Mouse (Mus musculus) adrenal gland, postnatal 4 days (tissue): Measurements from ENCODE around the gene Pdlim3. TPM values are rescaled to one million over a fixed set of nuclear protein-coding genes. Genes with fewer than 3 reads are reported as not detected.
"Not testable (repeated sequence)": the region's sequence is repeated elsewhere in the genome, so short reads cannot be mapped to it uniquely, and the experiment has no call there.

ENCODE experiments used
- DNase-seq, 2 experiments: peaks; one replicate each; pipeline ENCODE4 v3.0.0; 2021 to 2022; ENCODE audit warnings: low spot score in 2 of 2, mixed read lengths in 2 of 2
- long read RNA-seq, 2 experiments: library from polyadenylated mRNA; stranded (forward); transcript quantifications; one replicate each; pipeline ENCODE4 v2.0.0; 2021
- total RNA-seq, 2 experiments: library from RNA; stranded (reverse); gene quantifications; 2 replicates each; pipeline ENCODE4 v1.2.3; 2021

The Pdlim3 gene
- total RNA-seq = 10 to 100 TPM; 11.0 to 23.2 TPM
- long read RNA-seq, experiment 1, transcript Pdlim3-203 (8 exons, 1,479 nt) = major isoform, 9 of 15 reads
- long read RNA-seq, experiment 1, transcript Pdlim3-201 (7 exons, 1,604 nt) = minor isoform, 5 of 15 reads
- long read RNA-seq, experiment 1, partial matches to known transcripts = 0 of 15 reads
- long read RNA-seq, experiment 1, other reads (novel, unspliced or antisense) = 1 of 15 reads
- long read RNA-seq, experiment 2, transcript Pdlim3-201 (7 exons, 1,604 nt) = major isoform, 8 of 13 reads
- long read RNA-seq, experiment 2, partial matches to known transcripts = 1 of 13 reads
- long read RNA-seq, experiment 2, other reads (novel, unspliced or antisense) = 2 of 13 reads

DNA sequence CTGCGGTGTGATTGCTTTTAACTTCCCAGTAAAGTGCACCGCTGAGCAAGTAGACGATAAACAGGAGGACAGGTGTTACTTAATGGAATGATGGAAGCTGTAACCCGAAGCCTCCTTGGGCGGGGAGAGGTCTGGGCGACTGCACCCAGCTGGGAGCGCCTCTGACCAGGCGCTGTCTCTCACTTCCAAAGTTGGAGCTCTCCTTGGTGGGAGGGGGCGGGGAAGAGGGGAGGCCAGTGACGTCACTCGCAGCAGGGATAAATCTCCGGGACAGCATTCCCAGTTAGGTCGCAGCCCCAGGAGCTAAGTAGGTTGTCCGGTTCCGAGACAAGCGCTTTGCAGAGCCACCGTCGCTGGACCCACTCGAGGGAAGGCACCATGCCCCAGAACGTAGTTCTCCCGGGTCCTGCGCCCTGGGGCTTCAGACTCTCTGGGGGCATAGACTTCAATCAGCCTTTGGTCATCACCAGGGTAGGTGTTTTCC lies at the start of gene Pdlim3:
Gene Pdlim3, plus strand, starts transcription at position 260 of the 484 bp plus-strand sequence.
- DNase-seq = no peak

GRCm38 (mm10) chr8:45843306-45843705 lies 42.0 kb upstream of the Pdlim3 start:
- no peak for DNase-seq

DNA sequence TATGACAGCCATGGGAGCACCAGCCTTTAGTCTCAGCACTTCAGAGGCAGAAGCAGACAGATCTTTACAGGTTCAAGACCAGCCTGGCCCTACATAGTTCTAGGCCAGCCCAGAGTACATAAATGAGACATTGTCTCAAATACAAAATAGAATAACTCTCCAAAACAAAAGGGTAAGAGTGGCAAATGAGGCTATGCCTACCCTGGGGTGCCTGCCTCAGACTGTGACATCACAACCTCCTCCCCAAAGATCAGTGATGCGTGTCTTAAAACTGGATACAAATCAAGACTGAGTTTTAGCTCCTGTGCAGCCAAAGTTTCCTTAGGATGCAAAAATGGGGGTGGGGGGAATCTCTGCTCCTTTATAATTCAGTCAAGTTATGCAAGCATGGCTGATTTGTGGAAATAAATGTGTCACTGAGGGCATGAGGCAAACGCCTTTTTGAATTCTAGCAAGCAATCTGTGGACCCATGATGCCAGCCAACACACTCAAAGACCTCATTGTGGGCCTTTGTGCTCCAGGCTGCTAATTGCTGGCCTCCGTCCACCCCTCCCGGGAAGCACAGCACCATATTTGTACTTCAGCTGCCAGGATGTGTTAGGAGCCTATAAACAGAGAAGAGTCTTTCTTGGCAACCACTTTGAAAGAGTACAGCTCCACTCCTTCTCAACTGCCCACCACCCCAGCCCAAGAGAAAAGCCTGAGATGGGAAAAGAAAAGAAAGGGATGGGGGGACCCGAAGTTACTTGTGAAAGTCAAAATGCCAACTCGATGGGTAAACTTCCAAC lies 41.0 kb upstream of the Pdlim3 start:
- no peak for DNase-seq

DNA sequence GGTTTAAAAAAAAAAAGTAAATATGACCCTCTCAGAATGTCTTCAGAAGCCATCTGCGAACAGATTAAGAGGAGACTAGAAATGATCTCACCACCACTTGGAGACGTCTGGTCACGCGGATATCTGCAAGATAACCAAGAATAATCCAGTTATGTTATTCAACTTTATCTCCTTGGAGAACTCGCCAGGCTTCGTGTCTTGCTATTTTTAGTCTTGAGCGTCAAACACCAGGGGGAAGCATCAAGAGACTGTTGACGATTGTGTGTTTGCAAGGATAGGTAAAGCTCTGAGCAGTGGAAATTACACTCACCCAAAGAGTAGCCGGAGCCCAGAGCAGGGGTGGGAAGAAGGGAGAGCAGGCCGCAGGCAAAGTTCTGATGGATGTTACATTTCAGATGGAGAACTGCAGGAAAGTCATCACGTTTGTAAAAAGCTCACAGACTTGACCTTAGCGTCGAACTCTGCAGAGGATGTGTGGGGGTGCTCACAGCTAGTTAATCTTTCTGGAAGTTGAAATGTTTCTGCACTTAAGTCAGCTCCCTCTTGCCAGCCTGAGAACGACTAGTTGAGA lies 40.3 kb upstream of the Pdlim3 start:
- no peak for DNase-seq

DNA sequence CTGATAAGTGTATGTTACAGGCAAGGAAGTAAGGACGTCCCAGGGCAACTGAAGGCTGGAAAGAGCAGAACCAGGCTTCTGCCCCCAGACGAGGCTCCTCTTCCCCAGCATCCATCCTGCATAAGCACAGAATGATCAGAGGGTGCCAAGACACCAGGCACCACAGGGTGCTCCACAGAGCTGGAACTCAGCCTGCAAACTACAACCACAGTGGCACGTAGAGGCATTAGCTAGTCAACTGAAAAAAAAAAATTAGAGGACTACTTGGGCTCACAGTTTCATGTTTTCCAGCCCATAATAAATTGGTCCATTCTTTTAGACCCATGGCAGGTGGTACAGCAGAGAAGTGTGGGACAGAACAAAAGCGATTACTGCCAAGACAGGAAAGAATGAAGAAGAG lies 39.4 kb upstream of the Pdlim3 start:
- no peak for DNase-seq

GRCm38 (mm10) chr8:45855118-45855517 lies 30.1 kb upstream of the Pdlim3 start:
- no peak for DNase-seq

DNA sequence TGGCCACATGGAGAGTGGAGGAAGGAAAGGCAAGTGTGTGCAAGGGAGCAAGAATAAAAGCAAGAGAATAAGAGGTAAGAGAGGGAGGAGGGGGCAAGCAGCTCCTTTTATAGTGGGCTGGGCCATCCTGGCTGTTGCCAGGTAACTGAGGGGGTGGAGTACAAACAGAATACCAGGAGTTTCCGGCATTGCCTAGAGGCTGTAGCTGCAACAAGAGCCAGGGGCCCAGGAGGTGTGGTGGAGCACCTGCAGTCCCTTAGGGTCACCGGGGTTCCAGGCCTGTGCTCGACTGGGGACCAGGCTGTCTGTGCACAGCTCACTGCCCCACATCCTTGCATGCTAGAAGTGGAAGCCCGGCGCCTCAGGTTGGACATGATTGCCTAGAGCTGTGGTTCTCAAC lies 27.5 kb upstream of the Pdlim3 start:
- DNase-seq = no peak

DNA sequence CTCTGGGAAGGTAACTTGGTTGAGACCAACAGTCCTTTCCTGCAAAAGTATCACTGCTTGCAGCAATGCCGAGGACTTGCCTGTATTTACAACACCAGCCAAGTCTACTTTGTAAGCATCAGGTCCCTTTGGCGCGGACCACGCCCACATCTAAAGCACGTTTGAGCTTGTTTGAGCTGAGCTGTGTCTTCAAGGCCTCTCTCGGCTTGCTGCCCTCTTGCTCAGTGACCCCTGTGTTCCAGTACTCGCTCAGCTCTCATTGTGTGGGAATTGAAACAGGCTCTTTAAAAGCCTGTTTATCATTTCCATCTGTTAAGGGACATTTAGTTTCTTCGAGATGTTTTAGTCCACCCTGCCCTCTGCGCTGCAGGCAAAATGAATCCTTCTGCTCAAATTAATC lies 26.9 kb upstream of the Pdlim3 start:
- DNase-seq = no peak

GRCm38 (mm10) chr8:45871587-45871986 lies 13.7 kb upstream of the Pdlim3 start:
- not testable (repeated sequence) for DNase-seq

- DNase-seq = no peak
These were observed 13.2 kb upstream of the Pdlim3 start for GRCm38 (mm10) chr8:45872077-45872476.

DNA sequence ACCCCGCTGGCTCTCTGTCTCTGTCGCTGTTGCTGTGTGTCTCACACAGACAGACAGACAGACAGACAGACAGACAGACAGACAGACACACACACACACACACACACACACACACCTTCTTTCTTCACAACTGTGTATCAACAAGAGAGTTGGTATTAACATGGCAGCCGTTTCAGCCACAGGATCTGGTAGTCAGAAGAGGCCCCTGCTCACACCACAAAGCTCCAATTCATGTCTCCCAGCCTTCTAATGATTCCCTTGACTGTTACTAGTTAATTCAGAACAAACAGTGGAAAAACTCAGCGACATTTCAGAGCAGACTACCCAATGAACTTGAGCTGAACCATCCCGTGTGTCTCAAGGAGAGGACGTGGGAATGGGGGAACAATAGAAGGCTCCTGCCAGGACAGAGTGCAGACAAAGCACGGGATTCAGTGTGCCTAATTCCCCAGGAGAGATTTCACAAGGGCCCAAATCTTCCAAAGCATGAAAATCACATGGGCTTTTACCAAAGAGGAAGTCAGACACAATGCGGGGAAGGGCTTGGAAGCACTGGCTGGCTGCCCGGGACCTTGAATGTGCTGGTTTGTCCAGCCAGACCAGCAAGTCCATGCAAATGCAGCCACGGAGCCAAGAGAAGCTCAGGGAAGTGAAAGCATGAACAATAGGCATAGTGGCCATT lies 10.2 kb upstream of the Pdlim3 start:
- peak; percentile 38 to 67 for DNase-seq

DNA sequence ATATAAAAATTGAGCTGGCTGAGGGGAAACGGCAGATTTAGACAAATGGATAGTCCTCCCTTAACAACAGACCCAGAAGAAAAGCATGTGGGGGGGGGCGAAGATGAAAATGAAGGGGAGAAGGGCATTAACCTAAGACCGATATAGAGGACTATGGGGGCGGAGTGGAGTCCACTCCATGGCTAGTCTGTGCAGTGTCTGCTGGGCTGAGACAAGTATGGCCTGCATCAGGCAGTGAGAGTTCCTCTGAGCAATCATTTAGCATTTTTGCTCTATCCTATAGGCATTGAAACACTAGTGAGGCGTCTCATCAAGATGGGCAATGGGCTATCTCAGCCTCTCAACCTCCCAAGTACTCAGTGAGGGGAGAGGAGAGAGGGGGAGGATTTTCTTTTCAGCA lies 8.9 kb upstream of the Pdlim3 start:
- DNase-seq = no peak

- no peak for DNase-seq
These were observed 7.6 kb upstream of the Pdlim3 start for GRCm38 (mm10) chr8:45877680-45878079.

- DNase-seq = no peak
These were observed 4.8 kb upstream of the Pdlim3 start for GRCm38 (mm10) chr8:45880457-45880856.

- no peak for DNase-seq
These were observed 3.5 kb upstream of the Pdlim3 start for GRCm38 (mm10) chr8:45881726-45882125.

DNA sequence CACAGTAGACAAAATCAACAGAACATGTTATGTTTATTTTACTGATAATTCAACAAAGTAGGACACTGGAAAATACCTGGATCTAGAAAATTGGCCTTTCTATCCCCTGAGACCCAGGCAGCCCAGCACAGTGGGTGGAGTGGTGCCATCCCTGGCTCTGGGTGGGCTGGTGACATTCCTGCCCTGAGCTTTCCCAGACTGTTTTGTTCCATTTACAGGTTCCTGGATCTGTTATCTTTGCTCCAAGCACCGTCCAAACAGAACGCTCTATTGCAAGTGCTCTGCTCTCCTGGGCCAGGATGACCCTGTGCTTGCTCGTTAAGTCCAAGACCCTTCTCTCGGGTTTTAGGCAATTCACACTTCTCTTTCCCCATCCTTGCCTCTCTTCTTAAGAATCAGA lies 1.5 kb upstream of the Pdlim3 start:
- DNase-seq = no peak

- DNase-seq = no peak
These were observed 709 bp upstream of the Pdlim3 start for GRCm38 (mm10) chr8:45884552-45884951.

DNA sequence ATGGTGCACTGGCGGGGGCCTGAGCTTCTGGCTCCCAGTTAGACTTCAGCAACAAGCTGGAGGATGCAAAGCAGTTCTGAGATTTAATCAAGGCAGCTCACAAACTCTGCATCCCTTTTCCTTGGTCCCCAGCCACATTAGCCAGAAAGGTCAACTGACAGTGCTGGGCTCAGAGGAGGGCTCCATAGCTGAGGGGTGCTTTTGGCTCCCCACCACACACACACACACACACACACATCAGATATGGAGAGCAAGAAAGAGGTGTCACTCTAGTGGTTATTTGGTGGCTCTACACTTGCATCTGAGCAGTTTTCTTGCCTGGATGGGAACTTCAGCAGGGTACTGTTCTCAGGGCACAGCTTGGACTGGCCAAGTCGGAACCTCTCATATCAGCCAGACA lies 514 bp downstream of the Pdlim3 start:
- no peak for DNase-seq

DNA sequence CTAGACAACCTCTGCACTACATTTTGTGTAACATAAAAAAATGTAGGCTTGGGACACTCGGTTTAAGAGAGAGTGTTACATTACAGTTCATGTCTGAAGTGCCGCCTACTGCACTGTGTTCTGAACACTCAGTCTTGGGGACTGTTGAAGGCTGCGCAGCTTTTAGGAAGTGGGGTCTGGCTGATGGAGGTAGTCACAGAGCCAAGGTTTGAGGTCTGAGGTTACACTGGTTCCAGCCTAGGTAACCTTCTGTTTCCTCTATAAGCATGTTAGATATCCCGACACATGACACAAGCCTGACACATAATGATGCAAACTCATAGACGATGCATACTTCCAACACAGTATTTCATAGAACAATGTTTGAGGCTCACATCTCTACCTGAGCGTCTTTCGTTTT lies 4.5 kb downstream of the Pdlim3 start:
- no peak for DNase-seq

GRCm38 (mm10) chr8:45896590-45896989 lies 11.3 kb downstream of the Pdlim3 start:
- no peak for DNase-seq

GRCm38 (mm10) chr8:45899783-45900182 lies 14.5 kb downstream of the Pdlim3 start:
- no peak for DNase-seq

DNA sequence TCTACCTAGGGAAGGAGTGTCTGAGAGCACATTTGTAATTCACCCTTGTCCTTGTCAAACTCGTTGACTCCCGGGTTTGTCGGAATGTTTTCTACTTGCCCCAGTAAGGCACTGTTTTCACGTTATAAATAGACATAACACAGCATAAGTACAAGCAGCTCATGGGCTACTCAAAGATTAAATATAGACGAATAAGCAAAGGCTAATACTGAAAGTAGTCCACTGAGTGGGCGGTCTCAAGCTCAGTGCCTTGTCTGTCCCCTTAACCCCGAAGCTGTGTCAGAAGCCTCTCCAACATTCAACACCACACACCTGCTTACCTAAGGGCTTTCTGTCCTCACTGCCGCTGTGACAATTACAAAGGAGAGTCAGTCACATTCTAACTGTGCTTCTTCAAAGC lies 16.4 kb downstream of the Pdlim3 start:
- no peak for DNase-seq
